Mouse (Mus musculus): ENCODE measurements around the gene Timmdc1.

Timmdc1 gene

DNA sequence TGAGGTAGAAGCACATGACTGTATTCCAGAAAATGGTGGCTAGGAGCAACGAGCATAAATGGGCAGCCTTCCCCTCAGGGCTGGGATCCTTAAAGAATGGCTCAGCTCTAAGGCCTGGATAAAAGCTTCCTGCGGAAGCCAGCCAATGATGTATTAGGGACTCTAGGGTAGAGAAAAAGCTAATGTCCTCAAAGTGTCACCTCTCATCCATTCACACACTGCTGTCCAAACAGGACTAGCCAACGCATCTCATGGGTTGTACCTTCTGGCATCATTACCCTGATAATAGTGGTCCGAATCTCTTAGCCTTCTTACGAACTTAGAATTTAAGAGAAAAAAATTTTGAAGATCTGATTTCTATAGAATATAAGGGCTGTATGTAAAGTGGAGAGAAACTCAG lies 59.2 kb downstream of the Timmdc1 start:
- DNase-seq (ENCODE audit: low read depth), result no peak

DNA sequence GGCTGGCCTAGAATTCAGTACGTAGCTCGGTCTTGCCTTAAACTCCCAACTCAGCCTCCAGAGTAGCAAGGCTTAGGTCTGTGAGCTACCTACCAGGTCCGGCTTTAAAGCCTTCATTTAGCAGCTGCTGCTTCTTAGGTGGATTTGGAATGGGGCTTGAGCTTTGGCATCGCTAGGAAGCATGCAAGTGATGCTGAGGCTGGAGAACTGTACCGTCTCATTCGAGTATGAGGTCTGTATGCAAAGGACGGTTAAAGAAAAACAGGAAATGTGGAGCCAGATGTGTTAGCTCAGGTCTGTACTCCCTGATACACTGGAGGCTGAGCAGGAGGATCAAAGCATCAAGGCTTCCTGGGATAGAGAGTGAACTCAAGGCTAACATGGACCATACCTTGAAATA lies 60.3 kb downstream of the Timmdc1 start:
- no peak for DNase-seq (ENCODE audit: low read depth)

DNA sequence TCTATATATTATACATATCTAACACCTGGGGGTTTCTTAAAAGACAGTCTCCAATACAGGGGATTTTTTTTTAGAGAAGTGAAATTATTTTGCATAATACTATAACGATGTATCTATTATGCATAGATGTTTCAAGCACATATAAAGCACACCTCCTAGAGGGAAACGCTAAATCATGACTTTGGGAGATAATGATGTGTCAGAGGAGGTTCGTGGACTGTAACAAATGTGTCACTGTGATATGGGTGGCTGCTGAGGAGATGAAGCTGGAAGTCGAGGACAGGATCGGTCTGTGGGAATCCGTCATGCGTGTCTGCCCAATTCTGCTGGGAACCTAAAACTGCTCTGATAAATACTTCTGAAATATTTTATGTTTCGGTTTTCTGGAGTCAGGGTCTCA lies 60.7 kb downstream of the Timmdc1 start:
- DNase-seq (ENCODE audit: low read depth), result no peak

DNA sequence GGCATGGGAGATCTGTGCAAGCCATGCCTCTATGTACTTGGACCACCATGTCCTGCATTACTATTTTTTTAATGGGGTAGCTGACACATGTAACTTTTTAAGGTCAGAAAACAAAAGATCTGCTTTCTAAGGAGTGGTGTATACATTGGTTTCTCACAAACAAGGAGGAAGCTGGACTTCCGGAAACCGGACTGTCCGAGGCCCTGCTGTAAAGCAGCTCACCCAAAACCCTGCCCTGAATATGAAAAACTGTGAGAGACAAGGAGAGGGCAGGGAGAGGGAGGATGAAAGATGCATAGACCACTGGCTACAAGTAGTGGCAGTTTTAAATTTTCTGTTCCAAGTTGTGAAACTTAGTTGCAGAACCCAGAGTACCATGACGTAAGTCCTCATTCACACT lies 62.5 kb downstream of the Timmdc1 start:
- no peak for DNase-seq (ENCODE audit: low read depth)

DNA sequence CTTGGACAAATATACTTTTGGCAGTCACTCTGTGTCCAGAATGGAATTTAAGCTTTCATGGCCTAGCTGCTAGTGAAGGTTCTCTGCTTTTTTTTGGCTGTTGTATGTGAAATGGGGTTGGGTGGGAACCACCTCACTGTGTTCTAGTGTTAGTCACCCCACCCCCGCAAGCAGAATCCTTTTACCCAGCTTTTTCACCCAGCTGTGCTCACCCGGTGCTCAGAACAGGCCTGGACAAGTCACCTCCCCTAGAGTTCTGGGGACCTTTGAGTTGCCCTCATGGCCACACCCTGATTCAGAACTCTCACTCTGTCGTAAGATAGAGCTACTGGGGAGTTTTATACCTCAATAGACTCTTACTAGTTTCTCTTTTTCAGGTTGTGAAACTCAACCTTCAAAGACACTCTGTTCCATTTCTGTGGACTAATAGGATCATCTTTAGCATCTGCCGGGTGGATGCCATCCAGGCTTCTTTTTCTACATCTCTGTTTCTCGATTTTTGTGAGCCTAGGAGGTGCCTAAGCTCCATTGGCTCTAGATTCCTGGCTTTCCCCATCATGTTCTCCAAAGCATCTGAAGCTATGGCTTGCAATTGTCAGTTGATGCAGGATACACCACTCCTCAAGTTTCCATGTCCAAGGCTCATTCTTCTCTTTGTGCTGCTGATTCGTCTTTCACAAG lies 63.7 kb downstream of the Timmdc1 start:
- peak; percentile 60 for DNase-seq (ENCODE audit: low read depth)

DNA sequence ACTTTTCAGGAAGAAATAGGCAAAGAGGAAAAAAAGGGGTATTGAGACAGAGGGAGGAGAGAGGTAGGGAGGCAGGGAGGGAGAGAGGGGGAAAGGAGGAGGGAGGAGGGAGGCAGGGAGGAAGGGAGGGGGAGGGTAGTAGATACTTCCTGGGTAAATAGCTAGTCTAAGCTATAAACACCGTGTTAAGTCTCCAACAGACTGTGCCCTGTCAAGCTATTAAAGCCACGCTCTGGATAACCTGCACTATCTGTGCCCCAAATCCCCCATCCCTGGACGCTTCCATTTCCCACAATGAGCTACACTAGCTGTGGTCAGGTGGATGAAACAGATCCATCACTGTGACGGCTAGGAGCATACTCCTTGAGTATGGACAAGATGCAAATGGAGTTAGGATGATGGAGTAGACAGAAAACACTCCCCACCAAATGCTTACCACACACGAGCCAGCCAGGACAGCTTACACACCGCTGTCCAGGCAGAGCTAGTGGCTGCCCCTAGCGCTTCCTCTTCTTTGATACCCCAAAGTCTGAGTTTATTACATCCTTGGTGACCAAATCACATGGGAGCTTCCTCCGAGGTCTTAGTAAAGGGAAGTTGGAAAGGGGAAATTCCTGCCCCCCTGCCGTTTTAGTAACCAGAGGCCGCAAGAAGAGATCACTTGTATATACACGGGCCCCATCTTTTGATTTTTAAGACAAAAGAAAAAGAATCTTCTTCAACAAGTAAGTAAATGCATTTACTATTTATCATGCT lies 65.5 kb downstream of the Timmdc1 start:
- DNase-seq (ENCODE audit: low read depth), result no peak

DNA sequence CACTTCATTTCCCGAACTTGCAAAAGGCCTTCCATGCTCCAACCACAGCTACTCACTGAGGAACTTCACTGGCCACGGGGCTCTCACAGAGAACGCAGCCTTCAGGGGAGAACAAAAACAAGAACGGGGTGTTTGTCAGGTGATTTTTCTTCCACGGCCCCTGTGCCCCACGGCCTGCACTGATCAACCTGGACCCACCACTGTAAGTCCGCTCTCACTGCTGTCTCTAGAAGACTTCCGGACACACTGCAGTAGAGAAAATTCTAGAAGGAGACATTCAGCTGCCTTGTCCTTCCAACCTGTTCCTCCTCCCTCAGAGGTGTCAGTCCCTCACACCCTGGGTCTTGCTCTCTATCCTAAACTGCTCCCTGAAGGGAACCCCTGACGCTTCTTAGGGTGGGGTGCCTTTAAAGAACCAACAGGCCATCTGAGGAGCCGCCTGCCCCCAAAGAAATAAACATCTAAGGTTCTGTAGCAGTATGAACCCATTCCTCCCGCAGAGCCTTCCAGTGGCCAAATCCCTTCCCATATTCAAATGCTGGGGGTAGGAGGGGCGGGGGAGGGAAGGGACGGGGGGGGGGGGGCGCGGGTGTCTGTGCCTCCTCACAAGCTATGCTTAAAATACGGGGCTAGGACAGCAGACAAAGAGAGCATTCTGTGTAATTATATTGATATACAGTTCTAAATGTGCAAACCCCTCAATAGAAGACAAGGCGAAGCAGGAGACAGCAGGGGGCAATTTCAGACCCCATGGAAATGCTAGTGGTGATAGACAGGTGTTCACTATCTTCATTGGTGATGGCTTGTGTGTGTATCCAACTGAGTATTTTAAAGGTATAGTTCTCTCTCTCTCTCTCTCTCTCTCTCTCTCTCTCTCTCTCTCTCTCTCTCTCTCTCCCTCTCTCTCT lies 66.7 kb downstream of the Timmdc1 start, which contains the start of gene Cd80:
Gene Cd80 (plus strand): TSS at position 51 of the 908 bp plus-strand sequence.
- DNase-seq (ENCODE audit: low read depth), result no peak

DNA sequence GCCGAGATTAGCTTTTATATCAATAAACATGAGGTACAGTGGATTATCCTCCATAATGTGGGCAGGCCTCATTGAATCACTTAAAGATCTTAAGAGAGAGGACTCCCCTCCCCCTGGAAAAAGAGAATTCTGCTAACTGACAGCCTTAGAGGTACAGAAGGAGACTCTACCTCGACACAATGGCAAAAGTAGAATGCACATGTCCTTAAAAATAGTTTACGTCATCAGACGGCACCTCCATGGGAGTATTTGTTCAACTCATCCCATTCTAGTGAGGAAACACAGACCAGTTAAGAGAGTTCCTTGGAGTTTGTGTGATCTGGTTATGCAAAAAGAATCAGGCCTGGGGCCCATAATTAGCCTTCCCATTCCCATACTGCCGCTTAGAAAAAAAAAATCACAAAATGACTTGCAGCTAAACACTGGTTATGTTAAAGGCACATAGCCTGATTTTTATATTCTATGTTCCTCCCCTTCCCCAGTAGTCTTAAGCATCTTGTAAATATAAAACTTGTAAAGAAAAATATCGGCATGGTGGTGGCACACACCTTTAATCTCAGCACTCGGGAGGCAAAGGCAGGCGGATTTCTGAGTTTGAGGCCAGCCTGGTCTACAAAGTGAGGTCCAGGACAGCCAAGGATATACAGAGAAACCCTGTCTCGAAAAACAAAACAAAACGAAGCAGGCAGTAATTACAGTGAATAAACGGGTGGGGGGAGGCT lies 67.8 kb downstream of the Timmdc1 start:
- no peak for DNase-seq (ENCODE audit: low read depth)

DNA sequence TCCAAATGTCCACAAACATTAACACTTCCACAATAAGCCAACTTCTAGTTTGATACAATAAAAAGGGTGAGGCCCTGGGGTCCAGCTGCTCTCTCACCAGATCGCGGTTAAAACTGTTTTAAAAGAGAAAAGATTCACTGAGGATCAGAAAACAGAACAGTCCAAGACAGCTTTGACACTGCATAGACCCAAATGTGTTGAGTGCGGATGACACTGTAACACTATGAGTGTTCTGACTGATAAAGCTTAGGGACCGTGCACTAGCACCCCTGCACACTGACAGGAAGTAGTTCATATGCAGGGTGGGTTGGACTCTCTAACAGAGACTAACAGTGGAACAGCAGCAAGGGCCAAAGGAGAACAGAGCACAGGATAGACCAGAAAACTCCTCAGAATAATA lies 68.5 kb downstream of the Timmdc1 start:
- DNase-seq (ENCODE audit: low read depth), result no peak

DNA sequence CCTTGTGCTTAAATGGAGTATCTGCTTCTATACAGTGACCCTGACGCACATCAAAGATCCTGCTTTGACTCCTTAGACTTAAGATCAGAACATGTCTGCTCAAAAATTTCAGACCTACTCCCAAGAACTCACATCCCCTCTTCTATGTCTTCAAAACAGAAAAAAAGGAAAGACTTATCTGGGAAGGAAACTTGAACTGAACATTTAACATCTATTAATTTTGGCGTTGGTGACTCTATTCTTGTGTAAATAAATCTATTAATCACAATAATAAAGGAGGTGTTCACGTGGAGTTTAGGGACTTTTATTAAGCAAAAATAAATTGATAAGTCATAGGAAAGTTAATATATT lies 69.3 kb downstream of the Timmdc1 start:
- DNase-seq (ENCODE audit: low read depth), result no peak

DNA sequence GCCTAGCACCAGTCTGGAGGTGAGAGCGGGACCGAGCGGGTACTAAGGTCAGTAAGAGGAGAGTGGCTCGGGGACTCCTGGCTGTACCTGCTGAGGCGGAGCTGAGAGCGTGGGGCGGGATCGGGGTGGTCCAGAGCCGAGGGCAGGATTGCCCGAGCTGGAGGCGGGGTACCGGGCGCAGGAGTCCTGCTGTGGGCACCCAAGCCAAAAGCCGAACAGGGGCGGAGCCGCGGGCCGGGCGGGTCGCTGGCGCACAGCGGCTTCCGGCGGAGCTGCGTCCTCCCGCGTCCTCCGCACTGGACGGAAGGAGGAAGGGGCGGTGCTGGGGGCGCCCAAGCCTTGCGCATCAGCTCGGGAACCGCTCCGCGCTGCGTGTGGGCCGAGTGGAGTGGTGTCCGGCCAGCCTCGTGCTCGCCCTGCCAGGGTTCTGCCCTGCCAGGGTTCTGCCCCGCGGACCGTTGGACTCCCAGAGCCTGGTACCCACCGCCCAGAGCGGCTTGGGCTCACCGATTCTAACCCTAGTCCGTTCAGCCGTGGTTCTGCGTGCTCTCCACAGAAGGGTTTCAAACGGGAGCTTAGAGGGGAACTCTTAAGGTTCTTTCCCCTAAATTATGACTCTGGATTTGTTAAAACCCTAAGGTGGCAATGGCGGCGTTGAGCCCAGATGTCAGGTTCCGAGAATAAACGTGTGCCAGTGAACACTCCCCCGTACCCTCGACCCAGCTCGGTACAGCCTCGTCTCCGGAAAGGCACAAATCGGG lies 69.8 kb downstream of the Timmdc1 start, which contains the start of gene Adprh:
Gene Adprh (minus strand): TSS at position 262 of the 761 bp plus-strand sequence.
- peak; percentile 74 for DNase-seq (ENCODE audit: low read depth)

DNA sequence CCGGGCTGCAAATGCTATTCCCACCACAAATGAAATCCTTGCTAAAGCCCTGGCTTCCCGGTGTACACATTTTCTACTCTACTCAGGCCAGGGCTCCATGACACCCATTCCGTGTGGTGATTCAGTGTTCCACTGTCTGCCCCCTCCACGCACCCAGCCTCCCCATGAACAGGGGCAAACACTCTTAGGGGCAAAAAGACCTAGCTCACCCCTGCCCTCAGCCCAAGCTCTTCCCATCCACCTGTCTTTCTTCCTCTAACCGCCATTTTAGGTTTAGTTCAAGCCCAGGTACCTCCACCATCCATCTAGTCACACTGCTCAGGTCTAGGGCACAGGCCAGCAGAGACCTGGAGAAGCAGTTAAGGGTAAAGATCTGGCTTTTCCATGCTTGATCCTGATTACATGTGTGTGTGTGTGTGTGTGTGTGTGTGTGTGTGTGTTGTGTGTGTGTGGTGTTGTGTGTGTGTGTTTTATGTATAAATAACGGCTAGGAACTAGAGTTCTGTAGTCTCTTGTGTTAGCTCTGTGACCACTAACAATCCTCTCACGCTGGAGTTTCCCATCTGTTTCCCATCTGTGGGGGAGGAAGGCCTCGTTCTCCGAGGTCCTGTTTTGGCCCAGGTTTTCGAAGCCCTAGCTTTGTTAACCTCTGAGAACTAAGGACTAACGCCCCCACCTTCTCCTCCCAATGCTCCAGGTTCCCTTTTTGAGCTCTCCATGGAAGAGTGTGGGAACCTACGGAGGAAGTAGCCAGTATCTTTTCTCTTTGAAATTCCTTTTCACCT lies 70.8 kb downstream of the Timmdc1 start:
- DNase-seq (ENCODE audit: low read depth), result no peak

DNA sequence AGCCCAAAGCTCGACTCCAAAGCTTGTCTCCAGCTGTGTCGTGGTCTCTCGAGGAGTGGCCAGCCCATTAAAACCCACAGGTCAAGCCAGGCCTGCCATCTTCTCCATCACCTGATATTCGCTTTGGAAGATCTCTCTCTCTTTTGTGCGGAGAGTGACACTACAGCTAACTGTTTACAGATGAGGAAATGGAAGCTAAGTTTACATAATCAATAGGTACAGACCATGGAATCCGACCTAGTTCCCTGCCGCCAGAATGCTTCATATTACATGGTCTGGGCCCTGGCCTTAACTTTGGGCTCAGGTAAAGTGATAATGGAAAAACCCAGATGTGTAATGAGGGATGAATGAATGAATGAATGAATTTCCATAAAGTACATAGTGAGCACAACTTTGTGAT lies 71.8 kb downstream of the Timmdc1 start:
- DNase-seq (ENCODE audit: low read depth), result no peak

DNA sequence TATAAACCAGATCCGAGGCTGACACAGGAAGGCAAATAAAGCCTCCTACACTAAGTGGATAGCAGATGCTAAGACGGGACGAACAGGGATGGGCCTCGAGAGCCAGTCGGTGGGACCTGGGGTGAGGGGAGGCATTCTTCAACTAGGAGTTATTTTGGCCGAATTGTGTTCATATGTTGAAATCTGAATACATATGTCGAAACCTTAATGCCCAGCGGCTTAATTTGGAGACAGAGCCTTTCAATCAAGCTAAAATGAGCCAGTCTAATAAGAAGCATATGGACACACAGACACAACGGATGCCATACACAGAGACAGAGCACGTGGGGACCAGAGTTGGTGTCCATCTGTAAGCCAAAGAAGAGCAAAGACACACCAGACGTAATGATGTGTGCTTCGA lies 74.0 kb downstream of the Timmdc1 start:
- no peak for DNase-seq (ENCODE audit: low read depth)
